Mouse (Mus musculus) lung, embryonic 15.5 days (tissue): ENCODE measurements at regions not wholly inside any gene's neighbourhood (a gene's known extent, or its start where the extent isn't known, plus 50 kb on each side); places are given as distances from the start of the nearest gene placed in this dataset.
"Not testable (repeated sequence)": the region's sequence is repeated elsewhere in the genome, so short reads cannot be mapped to it uniquely, and the experiment has no call there.

Source experiments
- ATAC-seq: fragments of 200-750 bp; cut with Nextera tagmentation; 2 replicates; pipeline ENCODE4 v1.8.0; 2017; ENCODE audit warnings: moderate number of reproducible peaks, borderline replicate concordance; ENCODE audit not compliant: low FRiP score, low TSS enrichment; ENCODE audit errors: extremely low read depth
- H3K27ac ChIP-seq: fragments of 300-500 bp; sonication (generic); 2 replicates; pipeline ENCODE4 v1.5.1; 2015; ENCODE audit warnings: moderate library complexity, mild to moderate bottlenecking, inconsistent platforms
- H3K27me3 ChIP-seq: fragments of 300-500 bp; sonication (generic); 2 replicates; pipeline ENCODE4 v1.6.1; 2015; ENCODE audit warnings: inconsistent platforms
- H3K36me3 ChIP-seq: fragments of 300-500 bp; sonication (generic); 2 replicates; pipeline ENCODE4 v1.6.1; 2015; ENCODE audit warnings: inconsistent platforms
- H3K4me1 ChIP-seq: fragments of 300-500 bp; sonication (generic); 2 replicates; pipeline ENCODE4 v1.6.1; 2015; ENCODE audit warnings: inconsistent platforms
- H3K4me2 ChIP-seq: fragments of 300-500 bp; sonication (generic); 2 replicates; pipeline ENCODE4 v1.6.1; 2015; ENCODE audit warnings: inconsistent platforms, mild to moderate bottlenecking, moderate library complexity
- H3K4me3 ChIP-seq: fragments of 300-500 bp; sonication (generic); 2 replicates; pipeline ENCODE4 v1.5.1; 2015; ENCODE audit warnings: mild to moderate bottlenecking, inconsistent platforms
- H3K9ac ChIP-seq: fragments of 300-500 bp; sonication (generic); 2 replicates; pipeline ENCODE4 v1.6.1; 2015; ENCODE audit warnings: inconsistent platforms
- H3K9me3 ChIP-seq: fragments of 300-500 bp; sonication (generic); 2 replicates; pipeline ENCODE4 v1.6.1; 2016; ENCODE audit warnings: inconsistent platforms
- WGBS: fragments of 180-500 bp; shearing (Covaris S2); methylation state at CpG from one replicate; pipeline ENCODE4 v1.1.7; 2015; 5-methylcytosine and 5-hydroxymethylcytosine counted together

- Histone ChIP-seq H3K36me3 (no peaks in the 10 kb centered on the region), H3K27me3 (no peaks in the 10 kb centered on the region), H3K27ac (no peak overlapping the region), H3K4me1 (no peaks in the 10 kb centered on the region), H3K4me3 (no peak overlapping the region), H3K4me2 (no peak overlapping the region), H3K9me3 (no peaks in the 10 kb centered on the region), H3K9ac (no peak overlapping the region)
- ATAC-seq, result no peak
- 70% methylated on average over 7 of the region's 7 CpGs for WGBS
These were observed 59.6 kb downstream of the Fasl start for GRCm38 (mm10) chr1:161728546-161729206.

DNA sequence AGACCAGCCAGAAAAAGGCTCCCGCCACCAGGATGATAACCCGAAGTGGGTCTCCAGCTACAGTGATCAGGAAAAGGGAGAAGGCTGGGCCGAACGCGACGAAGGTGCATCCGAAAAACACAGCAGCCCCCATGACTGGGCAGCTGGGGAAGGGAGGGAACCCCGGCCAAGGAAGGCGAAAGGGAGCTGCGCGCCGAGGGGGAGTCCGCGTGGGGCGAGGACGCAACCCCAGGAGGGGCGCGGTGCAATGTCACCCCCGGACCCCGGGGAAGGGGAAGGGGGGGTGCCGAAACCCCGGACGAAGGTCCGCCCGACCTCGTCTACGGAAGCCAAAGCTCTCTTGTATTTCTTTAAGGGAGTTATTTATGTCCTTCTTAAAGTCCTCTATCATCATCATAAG lies 60.9 kb downstream of the Fasl start:
- H3K36me3 ChIP-seq, H3K27me3 ChIP-seq, H3K27ac ChIP-seq, H3K9me3 ChIP-seq, H3K9ac ChIP-seq, H3K4me3 ChIP-seq, H3K4me2 ChIP-seq, H3K4me1 ChIP-seq, ATAC-seq: not testable (repeated sequence)
- WGBS, result 73% methylated on average over 13 of the region's 27 CpGs

GRCm38 (mm10) chr1:161726098-161726497 lies 62.2 kb downstream of the Fasl start:
- H3K36me3 ChIP-seq, H3K4me3 ChIP-seq, H3K4me1 ChIP-seq, H3K9me3 ChIP-seq, H3K4me2 ChIP-seq, H3K9ac ChIP-seq, H3K27me3 ChIP-seq, H3K27ac ChIP-seq: not testable (repeated sequence)
- ATAC-seq, result peak; percentile 35; the same call in 1 of the 2 replicates
- 88% methylated on average over 1 of the region's 10 CpGs for WGBS

- H3K27ac ChIP-seq, result peak overlapping the region; percentile 16; the same call in 1 of the 2 replicates
- H3K27me3 ChIP-seq, result no peaks in the 10 kb centered on the region
- no peak overlapping the region for H3K4me2 ChIP-seq
- no peak overlapping the region for H3K4me3 ChIP-seq
- 51% methylated on average over 3 of the region's 3 CpGs for WGBS
- H3K4me1 ChIP-seq, result peaks cover 15% of the 10 kb centered on the region
- no peak overlapping the region for H3K9ac ChIP-seq
- peak; percentile 55; the same call in 1 of the 2 replicates for ATAC-seq
- no peaks in the 10 kb centered on the region for H3K9me3 ChIP-seq
- no peaks in the 10 kb centered on the region for H3K36me3 ChIP-seq
These were observed 68.4 kb downstream of the Fasl start for GRCm38 (mm10) chr1:161719876-161720275.

DNA sequence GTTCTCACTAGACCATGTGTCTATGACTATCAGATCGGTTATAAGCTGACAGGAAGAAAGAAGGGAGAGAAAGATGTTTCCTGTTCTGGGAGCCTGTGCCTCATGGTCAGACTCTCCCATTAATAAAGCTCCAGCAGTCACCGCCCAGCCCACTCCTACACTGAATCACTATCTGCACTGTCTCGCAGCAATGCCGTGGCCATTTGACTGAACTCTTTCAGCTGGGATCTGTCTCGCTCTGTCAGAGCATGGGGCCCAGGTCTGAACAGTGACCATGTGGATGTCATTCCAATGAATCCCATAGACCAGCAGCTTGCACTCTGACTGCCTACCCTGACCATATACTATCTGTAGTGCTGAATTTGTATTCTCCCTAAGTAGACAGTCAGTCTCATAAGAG lies 70.0 kb downstream of the Fasl start:
- Histone ChIP-seq H3K9me3 (no peaks in the 10 kb centered on the region), H3K36me3 (no peaks in the 10 kb centered on the region), H3K4me3 (no peak overlapping the region), H3K27ac (no peak overlapping the region), H3K27me3 (no peaks in the 10 kb centered on the region), H3K4me1 (peaks cover 15% of the 10 kb centered on the region), H3K9ac (no peak overlapping the region), H3K4me2 (no peak overlapping the region)
- ATAC-seq, result peak; percentile 81; the same call in 1 of the 2 replicates
- WGBS, result 21% methylated on average over 5 of the region's 5 CpGs

GRCm38 (mm10) chr1:161712918-161713317 lies 75.4 kb downstream of the Fasl start:
- Histone ChIP-seq H3K9me3 (no peaks in the 10 kb centered on the region), H3K36me3 (no peaks in the 10 kb centered on the region), H3K9ac (no peak overlapping the region), H3K27ac (no peak overlapping the region), H3K4me2 (peak overlapping the region; percentile 36; the same call in 1 of the 2 replicates), H3K4me1 (peaks cover 10% of the 10 kb centered on the region), H3K4me3 (no peak overlapping the region), H3K27me3 (no peaks in the 10 kb centered on the region)
- peak; percentile 74; the same call in 1 of the 2 replicates for ATAC-seq
- 9% methylated on average over 10 of the region's 10 CpGs for WGBS

DNA sequence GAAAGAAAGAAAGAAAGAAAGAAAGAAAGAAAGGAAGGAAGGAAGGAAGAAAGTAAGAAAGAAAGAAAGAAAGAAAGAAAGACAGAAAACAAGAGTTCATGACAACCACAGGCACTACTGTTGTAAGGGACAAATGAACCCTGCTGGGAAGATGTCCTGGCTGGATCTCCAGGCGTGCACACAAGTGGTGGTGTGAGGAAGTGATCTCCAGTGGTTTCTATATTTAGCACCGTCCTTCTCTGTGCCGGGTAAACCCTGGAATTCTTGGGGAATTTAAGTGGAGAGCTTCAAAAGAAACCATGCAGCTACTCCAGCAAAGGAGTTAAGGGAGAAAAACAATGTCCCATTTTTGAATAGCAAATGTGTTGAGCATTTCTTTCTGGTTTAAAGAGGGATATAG lies 76.0 kb downstream of the Fasl start:
- no peaks in the 10 kb centered on the region for H3K9me3 ChIP-seq
- H3K27me3 ChIP-seq, result no peaks in the 10 kb centered on the region
- no peak for ATAC-seq
- no peaks in the 10 kb centered on the region for H3K36me3 ChIP-seq
- no peak overlapping the region for H3K27ac ChIP-seq
- H3K4me3 ChIP-seq, result no peak overlapping the region
- no peak overlapping the region for H3K9ac ChIP-seq
- H3K4me1 ChIP-seq, result peaks cover 10% of the 10 kb centered on the region
- 4% methylated on average over 3 of the region's 3 CpGs for WGBS
- H3K4me2 ChIP-seq, result no peak overlapping the region

GRCm38 (mm10) chr1:161707049-161707448 lies 81.2 kb downstream of the Fasl start:
- H3K9me3 ChIP-seq, result no peaks in the 10 kb centered on the region
- 64% methylated on average over 3 of the region's 3 CpGs for WGBS
- H3K27ac ChIP-seq, result no peak overlapping the region
- no peak overlapping the region for H3K4me2 ChIP-seq
- H3K4me1 ChIP-seq, result no peaks in the 10 kb centered on the region
- no peaks in the 10 kb centered on the region for H3K27me3 ChIP-seq
- no peak overlapping the region for H3K4me3 ChIP-seq
- no peaks in the 10 kb centered on the region for H3K36me3 ChIP-seq
- no peak for ATAC-seq
- no peak overlapping the region for H3K9ac ChIP-seq

DNA sequence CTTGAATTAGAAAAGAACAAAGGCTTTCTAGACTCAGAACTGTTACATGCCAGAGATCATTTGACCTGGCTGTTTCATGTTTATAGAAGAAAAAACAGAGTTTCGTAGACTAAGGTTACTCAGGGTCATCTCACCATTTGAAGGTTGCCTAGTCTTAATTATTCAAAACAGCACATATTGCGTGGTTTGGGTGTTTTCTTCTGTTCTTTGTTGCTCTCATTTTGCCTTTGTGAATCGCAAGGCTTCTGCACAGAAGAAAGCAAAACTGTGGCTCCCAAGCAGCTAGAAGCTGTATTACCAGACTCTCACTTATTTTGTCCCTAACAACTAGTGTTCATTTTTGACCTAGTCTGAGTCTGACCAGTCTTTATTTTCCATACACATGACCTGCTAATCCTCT lies 83.3 kb downstream of the Fasl start:
- ATAC-seq, result no peak
- Histone ChIP-seq H3K27me3 (no peaks in the 10 kb centered on the region), H3K4me2 (no peak overlapping the region), H3K9me3 (no peaks in the 10 kb centered on the region), H3K27ac (no peak overlapping the region), H3K4me1 (no peaks in the 10 kb centered on the region), H3K36me3 (no peaks in the 10 kb centered on the region), H3K4me3 (no peak overlapping the region), H3K9ac (no peak overlapping the region)
- WGBS, result 81% methylated on average over 3 of the region's 3 CpGs

- Histone ChIP-seq H3K27ac (no peak overlapping the region), H3K4me2 (no peak overlapping the region), H3K36me3 (no peaks in the 10 kb centered on the region), H3K4me1 (no peaks in the 10 kb centered on the region), H3K9me3 (no peaks in the 10 kb centered on the region), H3K4me3 (no peak overlapping the region), H3K9ac (no peak overlapping the region), H3K27me3 (no peaks in the 10 kb centered on the region)
- ATAC-seq, result no peak
- WGBS, result 46% methylated on average over 3 of the region's 3 CpGs
These were observed 83.8 kb downstream of the Fasl start for GRCm38 (mm10) chr1:161704527-161704926.

DNA sequence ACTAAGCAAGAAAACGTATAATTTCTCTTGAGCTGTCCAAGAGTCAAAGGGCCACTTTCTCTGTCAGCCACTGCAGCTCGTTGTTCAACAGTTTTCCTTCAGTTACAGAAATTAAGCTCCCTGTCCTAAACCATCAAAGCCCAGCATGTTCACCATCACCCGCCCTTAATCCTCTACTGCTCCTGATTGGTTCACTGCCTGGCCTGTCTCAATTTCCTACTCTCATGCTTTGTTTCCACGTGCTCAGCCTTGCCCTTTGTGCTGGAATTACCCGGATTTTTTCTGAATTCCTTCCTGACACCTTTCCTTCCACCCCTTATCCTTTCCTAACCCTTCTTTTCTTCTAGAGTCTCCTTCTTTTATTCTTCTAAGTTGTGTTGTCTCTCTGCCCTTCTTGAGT lies 92.4 kb downstream of the Fasl start:
- no peaks in the 10 kb centered on the region for H3K9me3 ChIP-seq
- H3K9ac ChIP-seq, result no peak overlapping the region
- H3K4me2 ChIP-seq, result no peak overlapping the region
- no peaks in the 10 kb centered on the region for H3K4me1 ChIP-seq
- WGBS, result 39% methylated on average over 5 of the region's 5 CpGs
- ATAC-seq, result no peak
- no peaks in the 10 kb centered on the region for H3K27me3 ChIP-seq
- H3K4me3 ChIP-seq, result no peak overlapping the region
- no peak overlapping the region for H3K27ac ChIP-seq
- no peaks in the 10 kb centered on the region for H3K36me3 ChIP-seq

DNA sequence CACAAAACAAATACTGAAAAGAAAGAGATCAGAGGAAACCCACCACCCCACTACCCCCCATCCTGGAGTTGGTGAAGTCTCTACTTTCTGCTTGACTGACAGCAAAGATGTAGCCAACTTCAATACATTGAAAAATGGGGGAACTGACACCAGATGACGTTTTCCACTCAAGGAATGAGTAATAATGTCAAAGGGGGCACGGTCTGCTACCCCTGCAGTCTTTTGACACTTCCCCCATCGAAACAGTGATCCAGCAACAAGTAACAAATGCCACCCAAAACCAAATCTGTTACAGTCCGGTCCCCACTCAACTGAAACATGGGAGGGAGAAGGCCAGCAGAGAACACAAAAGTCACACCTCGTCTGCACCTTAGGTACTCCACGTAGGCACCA lies 94.5 kb downstream of the Fasl start:
- 57% methylated on average over 6 of the region's 6 CpGs for WGBS
- Histone ChIP-seq H3K27ac (no peak overlapping the region), H3K9me3 (no peaks in the 10 kb centered on the region), H3K27me3 (no peaks in the 10 kb centered on the region), H3K36me3 (no peaks in the 10 kb centered on the region), H3K4me3 (no peak overlapping the region), H3K4me1 (no peaks in the 10 kb centered on the region), H3K4me2 (no peak overlapping the region), H3K9ac (no peak overlapping the region)
- ATAC-seq, result no peak
